Mouse (Mus musculus): ENCODE results near the gene Olfr697. TPM values are rescaled to one million over a fixed set of nuclear protein-coding genes. Genes with fewer than 3 reads are reported as not detected.
"Not testable (repeated sequence)": the region's sequence is repeated elsewhere in the genome, so short reads cannot be mapped to it uniquely, and the experiment has no call there.

Gene Olfr697
- not detected in 2 replicates for polyA plus RNA-seq (2016; fragmentation: Nextera tagmentation; extraction: Ambion mirVana)

- H3K27me3 ChIP-seq (ENCODE audit: poor library complexity, severe bottlenecking): no peaks in the 10 kb centered on the region
- no peaks in the 10 kb centered on the region for H3K36me3 ChIP-seq (replicated peaks)
- H3K27ac ChIP-seq: no peak within 1 kb of the TSS
- H3K4me3 ChIP-seq: no peak within 1 kb of the TSS
- WGBS: 93% methylated on average over 1 of the region's 1 CpGs
- no peak for DNase-seq (ENCODE audit: extremely low spot score, low spot score)
- no peaks in the 10 kb centered on the region for H3K4me1 ChIP-seq
- no peaks in the 10 kb centered on the region for H3K9me3 ChIP-seq
Observed at GRCm38 (mm10) chr7:106742343-106742742, at the start of gene Olfr697. TSS of gene Olfr697 (minus strand) at chr7:106742443.

- Histone ChIP-seq H3K36me3 (replicated peaks) (no peaks in the 10 kb centered on the region), H3K9me3 (no peaks in the 10 kb centered on the region), H3K27me3 (ENCODE audit: poor library complexity, severe bottlenecking) (no peaks in the 10 kb centered on the region), H3K4me1 (no peaks in the 10 kb centered on the region), H3K27ac (no peak overlapping the region), H3K4me3 (no peak overlapping the region)
- DNase-seq (ENCODE audit: extremely low spot score, low spot score): no peak
Observed at GRCm38 (mm10) chr7:106788330-106788729, 46.1 kb upstream of the Olfr697 start.

GRCm38 (mm10) chr7:106761008-106761407, 18.8 kb upstream of the Olfr697 start:
- H3K9me3 ChIP-seq; H3K36me3 ChIP-seq (replicated peaks); H3K27ac ChIP-seq; H3K27me3 ChIP-seq (ENCODE audit: poor library complexity, severe bottlenecking); H3K4me3 ChIP-seq; DNase-seq (ENCODE audit: extremely low spot score, low spot score); H3K4me1 ChIP-seq: not testable (repeated sequence)
- 93% methylated on average over 2 of the region's 2 CpGs for WGBS

- Histone ChIP-seq H3K27me3 (ENCODE audit: poor library complexity, severe bottlenecking) (no peaks in the 10 kb centered on the region), H3K9me3 (peaks cover 7% of the 10 kb centered on the region; the same call in 1 of the 2 replicates), H3K36me3 (replicated peaks) (no peaks in the 10 kb centered on the region), H3K4me1 (no peaks in the 10 kb centered on the region), H3K27ac (no peak overlapping the region), H3K4me3 (no peak overlapping the region)
- WGBS: 92% methylated on average over 2 of the region's 2 CpGs
- no peak for DNase-seq (ENCODE audit: extremely low spot score, low spot score)
Observed at GRCm38 (mm10) chr7:106758800-106759199, 16.6 kb upstream of the Olfr697 start.

- no peaks in the 10 kb centered on the region for H3K27me3 ChIP-seq (ENCODE audit: poor library complexity, severe bottlenecking)
- no peak within 1 kb of the TSS for H3K27ac ChIP-seq
- H3K36me3 ChIP-seq (replicated peaks): no peaks in the 10 kb centered on the region
- H3K9me3 ChIP-seq: no peaks in the 10 kb centered on the region
- no peaks in the 10 kb centered on the region for H3K4me1 ChIP-seq
- H3K4me3 ChIP-seq: no peak within 1 kb of the TSS
- DNase-seq (ENCODE audit: extremely low spot score, low spot score): no peak
Observed at GRCm38 (mm10) chr7:106755297-106755696, 13.1 kb upstream of the Olfr697 start, which contains the start of gene Olfr698. TSS of gene Olfr698 (minus strand) at chr7:106755397.

GRCm38 (mm10) chr7:106745811-106746210, 3.6 kb upstream of the Olfr697 start:
- Histone ChIP-seq H3K27me3 (ENCODE audit: poor library complexity, severe bottlenecking) (no peaks in the 10 kb centered on the region), H3K4me3 (no peak overlapping the region), H3K36me3 (replicated peaks) (no peaks in the 10 kb centered on the region), H3K4me1 (no peaks in the 10 kb centered on the region), H3K9me3 (no peaks in the 10 kb centered on the region), H3K27ac (no peak overlapping the region)
- 93% methylated on average over 5 of the region's 5 CpGs for WGBS
- no peak for DNase-seq (ENCODE audit: extremely low spot score, low spot score)

- H3K4me1 ChIP-seq: no peaks in the 10 kb centered on the region
- no peaks in the 10 kb centered on the region for H3K36me3 ChIP-seq (replicated peaks)
- H3K27ac ChIP-seq: no peak overlapping the region
- no peaks in the 10 kb centered on the region for H3K9me3 ChIP-seq
- H3K4me3 ChIP-seq: no peak overlapping the region
- no peak for DNase-seq (ENCODE audit: extremely low spot score, low spot score)
- H3K27me3 ChIP-seq (ENCODE audit: poor library complexity, severe bottlenecking): no peaks in the 10 kb centered on the region
Observed at GRCm38 (mm10) chr7:106737028-106737427, 5.2 kb downstream of the Olfr697 start.

GRCm38 (mm10) chr7:106733717-106734116, 8.5 kb downstream of the Olfr697 start:
- H3K36me3 ChIP-seq (replicated peaks): no peaks in the 10 kb centered on the region
- no peak overlapping the region for H3K27ac ChIP-seq
- H3K27me3 ChIP-seq (ENCODE audit: poor library complexity, severe bottlenecking): no peaks in the 10 kb centered on the region
- no peaks in the 10 kb centered on the region; the same call in 1 of the 2 replicates for H3K9me3 ChIP-seq
- no peak overlapping the region for H3K4me3 ChIP-seq
- 86% methylated on average over 2 of the region's 2 CpGs for WGBS
- no peaks in the 10 kb centered on the region for H3K4me1 ChIP-seq
- DNase-seq (ENCODE audit: extremely low spot score, low spot score): no peak

GRCm38 (mm10) chr7:106725654-106726053, 16.6 kb downstream of the Olfr697 start:
- 95% methylated on average over 2 of the region's 2 CpGs for WGBS
- H3K4me3 ChIP-seq; H3K4me1 ChIP-seq; H3K27ac ChIP-seq; H3K36me3 ChIP-seq (replicated peaks); H3K9me3 ChIP-seq; DNase-seq (ENCODE audit: extremely low spot score, low spot score); H3K27me3 ChIP-seq (ENCODE audit: poor library complexity, severe bottlenecking): not testable (repeated sequence)

GRCm38 (mm10) chr7:106716296-106716695, 25.9 kb downstream of the Olfr697 start, which contains the start of gene Olfr695:
TSS of gene Olfr695 (minus strand) at chr7:106716396.
- Histone ChIP-seq H3K36me3 (replicated peaks) (no peaks in the 10 kb centered on the region), H3K4me1 (no peaks in the 10 kb centered on the region), H3K27ac (no peak within 1 kb of the TSS), H3K27me3 (ENCODE audit: poor library complexity, severe bottlenecking) (no peaks in the 10 kb centered on the region), H3K4me3 (no peak within 1 kb of the TSS), H3K9me3 (no peaks in the 10 kb centered on the region)
- no peak for DNase-seq (ENCODE audit: extremely low spot score, low spot score)

- H3K9me3 ChIP-seq: no peaks in the 10 kb centered on the region
- no peaks in the 10 kb centered on the region for H3K36me3 ChIP-seq (replicated peaks)
- H3K27me3 ChIP-seq (ENCODE audit: poor library complexity, severe bottlenecking): no peaks in the 10 kb centered on the region
- H3K27ac ChIP-seq: no peak overlapping the region
- WGBS: 91% methylated on average over 6 of the region's 6 CpGs
- H3K4me3 ChIP-seq: no peak overlapping the region
- DNase-seq (ENCODE audit: extremely low spot score, low spot score): no peak
- H3K4me1 ChIP-seq: no peaks in the 10 kb centered on the region
Observed at GRCm38 (mm10) chr7:106711463-106711862, 30.8 kb downstream of the Olfr697 start.

- not testable (repeated sequence) for H3K27ac ChIP-seq; H3K36me3 ChIP-seq (replicated peaks); DNase-seq (ENCODE audit: extremely low spot score, low spot score); H3K4me3 ChIP-seq; H3K27me3 ChIP-seq (ENCODE audit: poor library complexity, severe bottlenecking); H3K9me3 ChIP-seq; H3K4me1 ChIP-seq
- WGBS: 95% methylated on average over 10 of the region's 10 CpGs
Observed at GRCm38 (mm10) chr7:106707705-106708104, 34.5 kb downstream of the Olfr697 start.

GRCm38 (mm10) chr7:106696891-106697290, 45.4 kb downstream of the Olfr697 start:
- no peaks in the 10 kb centered on the region for H3K27me3 ChIP-seq (ENCODE audit: poor library complexity, severe bottlenecking)
- peaks cover 5% of the 10 kb centered on the region; the same call in 1 of the 2 replicates for H3K9me3 ChIP-seq
- no peak overlapping the region for H3K4me3 ChIP-seq
- no peaks in the 10 kb centered on the region for H3K4me1 ChIP-seq
- no peaks in the 10 kb centered on the region for H3K36me3 ChIP-seq (replicated peaks)
- DNase-seq (ENCODE audit: extremely low spot score, low spot score): no peak
- 80% methylated on average over 1 of the region's 1 CpGs for WGBS
- H3K27ac ChIP-seq: no peak overlapping the region

GRCm38 (mm10) chr7:106692976-106693375, 49.3 kb downstream of the Olfr697 start:
- no peaks in the 10 kb centered on the region for H3K9me3 ChIP-seq
- H3K4me1 ChIP-seq: no peaks in the 10 kb centered on the region
- H3K36me3 ChIP-seq (replicated peaks): no peaks in the 10 kb centered on the region
- no peaks in the 10 kb centered on the region for H3K27me3 ChIP-seq (ENCODE audit: poor library complexity, severe bottlenecking)
- 90% methylated on average over 3 of the region's 3 CpGs for WGBS
- no peak for DNase-seq (ENCODE audit: extremely low spot score, low spot score)
- H3K4me3 ChIP-seq: no peak overlapping the region
- H3K27ac ChIP-seq: no peak overlapping the region
